Mouse (Mus musculus): ENCODE results near the gene Scn8a. TPM values are rescaled to one million over a fixed set of nuclear protein-coding genes. Genes with fewer than 3 reads are reported as not detected.

The Scn8a gene
- total RNA-seq, 1 experiment from 2014 or later: 7.1 TPM

Other genes with a start within 250 kb of the Scn8a start
- 6.1 and 9.2 TPM in 2 replicates for gene Smagp, start 232.9 kb upstream of the Scn8a start, total RNA-seq (2017)
- 473 and 506 TPM in 2 replicates for gene Bin2, start 200.3 kb upstream of the Scn8a start, total RNA-seq (2017)
- 2.8 TPM in 1 of 2 replicates, not detected in the other for gene Cela1, start 181.9 kb upstream of the Scn8a start, total RNA-seq (2017)
- gene Galnt6, start 140.5 kb upstream of the Scn8a start, total RNA-seq (2017): 32.4 and 33.1 TPM in 2 replicates
- 2.7 and 5.6 TPM in 2 replicates for gene Slc4a8, start 108.1 kb upstream of the Scn8a start, total RNA-seq (2017)
- not detected in 2 replicates for gene Gm47841, start 177.5 kb downstream of the Scn8a start, total RNA-seq (2017)
- gene Fignl2, start 208.7 kb downstream of the Scn8a start, total RNA-seq (2017): 0.12 TPM in 1 of 2 replicates, not detected in the other
- not detected in 2 replicates for gene Ankrd33, start 245.9 kb downstream of the Scn8a start, total RNA-seq (2017)